Mouse (Mus musculus) intestine, postnatal 0 days (tissue): ENCODE measurements around the gene Trmt1. TPM values are rescaled to one million over a fixed set of nuclear protein-coding genes. Genes with fewer than 3 reads are reported as not detected.

Source experiments
- ATAC-seq: fragments of 200-750 bp; cut with Nextera tagmentation; 2 replicates; pipeline ENCODE4 v1.8.0; 2017; ENCODE audit warnings: mild to moderate bottlenecking, moderate TSS enrichment, moderate library complexity
- H3K27ac ChIP-seq: fragments of 300-500 bp; sonication (generic); 2 replicates; pipeline ENCODE4 v1.5.1; 2014; ENCODE audit warnings: mild to moderate bottlenecking, low read depth, low read length, moderate library complexity
- H3K27me3 ChIP-seq: fragments of 300-500 bp; sonication (generic); replicated peaks from 2 replicates; pipeline ENCODE4 v1.6.1; 2014; ENCODE audit warnings: low read length, mixed read lengths; ENCODE audit not compliant: control insufficient read depth, insufficient read depth
- H3K36me3 ChIP-seq: fragments of 300-500 bp; sonication (generic); 2 replicates; pipeline ENCODE4 v1.6.1; 2014; ENCODE audit warnings: mild to moderate bottlenecking, moderate library complexity; ENCODE audit not compliant: control insufficient read depth, insufficient read depth
- H3K4me1 ChIP-seq: fragments of 300-500 bp; sonication (generic); replicated peaks from 2 replicates; pipeline ENCODE4 v1.6.1; 2014; ENCODE audit warnings: antibody characterized with exemption, low read length, mixed read lengths; ENCODE audit not compliant: control insufficient read depth, insufficient read depth
- H3K4me2 ChIP-seq: fragments of 300-500 bp; sonication (generic); replicated peaks from 2 replicates; pipeline ENCODE4 v1.6.1; 2014; ENCODE audit warnings: low read depth, mild to moderate bottlenecking, moderate library complexity
- H3K4me3 ChIP-seq: fragments of 300-500 bp; sonication (generic); 2 replicates; pipeline ENCODE4 v1.5.1; 2014; ENCODE audit warnings: low read depth, low read length
- H3K9ac ChIP-seq: fragments of 300-500 bp; sonication (generic); 2 replicates; pipeline ENCODE4 v1.6.1; 2014; ENCODE audit warnings: mild to moderate bottlenecking, low read depth, low read length
- H3K9me3 ChIP-seq: fragments of 300-500 bp; sonication (generic); 2 replicates; pipeline ENCODE4 v1.6.1; 2016; ENCODE audit warnings: mixed run types; ENCODE audit not compliant: control insufficient read depth
- CTCF ChIP-seq: sonication (generic); IDR thresholded peaks from 2 replicates; pipeline ENCODE4 v1.5.1; 2016; ENCODE audit warnings: low read depth, mild to moderate bottlenecking, control low read depth, antibody characterized with exemption, moderate library complexity
- WGBS: fragments of 180-500 bp; shearing (Covaris S2); extraction: QIAGEN DNeasy Blood & Tissue Kit; methylation state at CpG from one replicate; pipeline ENCODE4 v1.1.7; 2014; 5-methylcytosine and 5-hydroxymethylcytosine counted together
- polyA plus RNA-seq: library from polyadenylated mRNA; unstranded; fragments of >200 nt; fragmentation: Nextera tagmentation; extraction: Ambion mirVana; gene quantifications from 2 replicates; pipeline ENCODE4 v1.2.1, GENCODE M21; 2015

Gene Trmt1
- polyA plus RNA-seq, 1 experiment from 2014 or later, result 22.3 TPM

DNA sequence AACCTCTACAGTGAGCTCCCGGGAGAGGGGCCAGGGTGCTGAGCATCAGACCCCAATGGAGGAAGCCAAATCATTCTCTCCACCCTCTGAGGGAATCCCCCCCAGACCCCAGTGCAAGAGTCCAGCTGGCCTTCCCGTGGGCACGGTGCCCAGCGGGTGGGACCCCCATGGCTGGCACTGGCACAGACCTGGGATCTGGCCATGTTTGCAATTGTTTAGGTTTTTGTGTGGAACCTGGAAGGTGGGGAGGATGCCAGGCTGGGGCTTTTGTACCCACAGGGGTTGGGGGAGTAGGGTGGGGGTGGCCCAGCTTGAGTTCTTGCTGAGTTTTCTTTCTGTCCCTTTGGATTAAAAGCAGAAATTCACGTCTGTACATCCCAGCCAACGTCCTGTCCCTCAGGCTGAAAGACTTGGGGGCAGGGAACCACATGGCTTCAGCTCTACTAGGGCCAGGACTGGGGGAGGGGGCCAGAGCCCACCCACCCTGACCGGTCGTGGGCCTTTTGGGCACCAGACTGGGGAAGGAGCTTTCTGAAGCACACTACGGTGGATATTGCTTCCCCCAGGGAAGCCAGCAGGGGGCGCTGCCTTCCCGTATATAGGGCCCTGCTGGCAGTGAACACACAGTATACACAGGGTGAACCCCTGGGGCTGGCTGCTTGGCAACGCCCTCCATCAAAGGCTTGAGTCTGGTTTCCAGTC, 22.8 kb downstream of the Trmt1 start:
- 0 out of 2 replicates have a peak, but pooled peaks cover 7% of the 10 kb centered on the region for H3K4me1 ChIP-seq
- WGBS, result 19% methylated on average over 12 of the region's 12 CpGs
- no peak overlapping the region for H3K4me3 ChIP-seq
- peak; percentile 98 for TF ChIP-seq CTCF
- peaks cover 52% of the 10 kb centered on the region for H3K27me3 ChIP-seq
- ATAC-seq, result peak; percentile 68
- no peaks in the 10 kb centered on the region for H3K9me3 ChIP-seq
- no peak overlapping the region for H3K9ac ChIP-seq
- H3K4me2 ChIP-seq, result no peak overlapping the region
- H3K36me3 ChIP-seq, result peaks cover 9% of the 10 kb centered on the region; the same call in 1 of the 2 replicates
- no peak overlapping the region for H3K27ac ChIP-seq

DNA sequence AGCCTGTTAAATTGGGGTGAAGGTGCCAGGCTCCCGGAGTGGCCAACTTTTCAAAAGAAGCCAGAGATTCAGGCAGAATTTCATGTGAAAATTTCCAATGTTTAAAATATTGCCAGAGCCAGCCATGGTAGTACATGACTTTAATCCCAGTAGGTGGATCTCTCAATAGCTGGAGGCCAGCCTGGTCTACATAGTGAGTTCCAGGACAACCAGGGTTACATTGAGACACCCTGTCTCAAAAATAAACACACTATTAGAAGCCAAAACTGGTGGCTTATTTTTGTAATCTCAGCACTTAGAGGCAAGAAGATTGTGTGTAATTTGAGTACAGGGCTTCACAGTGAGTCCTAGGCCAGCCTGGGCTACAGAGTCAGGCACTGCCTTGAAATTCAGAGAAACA, 23.8 kb downstream of the Trmt1 start:
- H3K4me3 ChIP-seq, result no peak overlapping the region
- H3K27me3 ChIP-seq, result peaks cover 47% of the 10 kb centered on the region
- H3K9ac ChIP-seq, result no peak overlapping the region
- H3K4me2 ChIP-seq, result no peak overlapping the region
- no peak for ATAC-seq
- 0 out of 2 replicates have a peak, but pooled peaks cover 3% of the 10 kb centered on the region for H3K4me1 ChIP-seq
- no peak overlapping the region for H3K27ac ChIP-seq
- H3K9me3 ChIP-seq, result no peaks in the 10 kb centered on the region
- peaks cover 9% of the 10 kb centered on the region; the same call in 1 of the 2 replicates for H3K36me3 ChIP-seq
- no peak for TF ChIP-seq CTCF
- WGBS, result 100% methylated on average over 1 of the region's 1 CpGs

DNA sequence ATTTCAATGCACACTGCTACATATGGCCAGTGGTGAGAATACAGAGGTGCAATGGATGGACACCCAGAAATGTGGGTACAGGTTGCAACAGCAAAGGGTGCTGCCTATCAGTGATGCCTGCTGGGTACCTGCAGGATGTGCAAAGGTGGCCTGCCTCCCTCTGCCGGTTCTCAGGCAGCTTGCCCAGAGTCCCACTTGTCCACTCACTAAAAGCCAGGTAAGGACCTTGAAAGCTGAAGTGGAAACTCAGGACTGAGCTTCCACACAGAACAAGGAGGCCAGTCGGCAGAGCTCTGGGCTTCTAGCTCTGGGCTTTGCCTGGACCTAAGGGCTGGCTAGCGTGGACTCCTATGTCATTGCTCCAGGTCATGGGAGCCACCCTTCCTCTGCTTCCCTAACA, 25.2 kb downstream of the Trmt1 start:
- Histone ChIP-seq H3K27ac (no peak overlapping the region), H3K4me2 (no peak overlapping the region), H3K27me3 (peaks cover 44% of the 10 kb centered on the region), H3K9me3 (no peaks in the 10 kb centered on the region), H3K9ac (no peak overlapping the region), H3K36me3 (peaks cover 9% of the 10 kb centered on the region; the same call in 1 of the 2 replicates), H3K4me1 (no peaks in the 10 kb centered on the region), H3K4me3 (no peak overlapping the region)
- ATAC-seq, result no peak
- WGBS, result 66% methylated on average over 3 of the region's 3 CpGs
- no peak for TF ChIP-seq CTCF

DNA sequence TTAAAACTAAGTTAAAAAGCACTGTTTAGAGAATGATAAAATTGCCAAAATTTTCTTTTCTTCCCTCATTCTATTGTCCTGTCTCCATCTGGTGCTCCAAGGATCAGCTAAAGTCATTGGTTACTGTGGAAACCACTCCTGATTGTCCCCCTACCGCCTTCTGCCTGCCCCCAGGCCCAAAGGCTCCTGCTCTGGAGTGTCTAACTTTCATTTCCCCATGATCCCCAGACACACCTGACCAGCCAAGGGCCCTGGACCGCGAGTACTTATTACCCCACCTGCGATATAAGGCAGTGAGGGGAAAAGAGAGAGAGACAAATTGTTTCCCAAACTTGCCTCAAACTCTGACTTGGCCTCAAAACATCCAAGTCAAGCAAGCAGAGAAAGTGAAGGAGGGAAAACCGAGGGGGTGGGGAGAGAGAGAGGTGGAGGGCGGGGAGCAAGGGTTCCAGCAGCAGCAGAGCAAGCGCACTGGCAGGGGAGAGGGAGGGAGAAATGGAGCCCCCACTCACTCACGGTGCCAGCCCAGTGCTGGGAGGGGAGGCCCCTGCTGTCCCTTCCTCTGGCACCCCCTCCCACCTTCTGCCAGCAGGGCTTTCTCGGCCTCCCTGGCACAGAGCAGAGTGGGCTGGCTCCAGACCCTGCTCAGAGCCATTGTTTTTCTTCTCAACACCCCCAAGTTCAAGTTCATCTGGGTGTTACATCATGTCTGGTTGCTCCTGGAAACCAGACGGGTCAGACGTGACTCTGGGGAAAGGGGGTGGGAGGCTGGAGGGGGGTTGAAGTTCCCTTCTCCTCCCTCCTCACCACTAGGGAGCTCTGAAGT, 26.0 kb downstream of the Trmt1 start:
- peak; percentile 33; the same call in 1 of the 2 replicates for TF ChIP-seq CTCF
- Histone ChIP-seq H3K4me3 (no peak overlapping the region), H3K27me3 (peaks cover 42% of the 10 kb centered on the region), H3K4me1 (no peaks in the 10 kb centered on the region), H3K4me2 (no peak overlapping the region), H3K36me3 (peaks cover 9% of the 10 kb centered on the region; the same call in 1 of the 2 replicates), H3K27ac (no peak overlapping the region), H3K9ac (no peak overlapping the region), H3K9me3 (no peaks in the 10 kb centered on the region)
- ATAC-seq, result 0 out of 2 replicates have a peak, but pooled peaks have one; percentile 14
- WGBS, result 33% methylated on average over 10 of the region's 11 CpGs

GRCm38 (mm10) chr8:84712759-84713120, 26.6 kb downstream of the Trmt1 start:
- H3K27ac ChIP-seq, result no peak overlapping the region; the same call in 1 of the 2 replicates

DNA sequence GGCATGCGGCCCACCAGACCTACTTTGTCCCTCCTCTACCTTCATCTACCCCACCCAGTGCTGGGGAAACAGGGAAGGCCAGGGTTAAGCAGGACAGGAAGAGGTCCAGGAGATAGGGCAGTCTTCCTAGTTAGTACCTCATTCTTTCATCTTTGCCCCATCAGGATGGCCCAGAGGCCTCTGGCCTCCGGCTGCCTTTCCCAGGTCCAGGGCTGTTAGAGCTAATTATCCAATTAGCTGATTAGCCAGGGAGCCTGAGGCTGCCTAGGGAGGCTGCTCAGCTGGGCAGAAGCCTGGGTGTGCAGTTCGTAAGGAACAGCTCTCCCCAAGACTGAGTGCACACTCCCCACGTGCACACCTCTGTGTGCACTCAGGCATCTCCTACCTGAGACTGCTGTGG, 27.3 kb downstream of the Trmt1 start:
- TF ChIP-seq CTCF, result no peak
- ATAC-seq, result no peak
- no peaks in the 10 kb centered on the region for H3K36me3 ChIP-seq
- H3K27ac ChIP-seq, result no peak overlapping the region
- H3K9ac ChIP-seq, result no peak overlapping the region
- 56% methylated on average over 4 of the region's 4 CpGs for WGBS
- H3K4me3 ChIP-seq, result no peak overlapping the region
- H3K4me2 ChIP-seq, result no peak overlapping the region
- H3K9me3 ChIP-seq, result no peaks in the 10 kb centered on the region
- H3K27me3 ChIP-seq, result peaks cover 31% of the 10 kb centered on the region
- no peaks in the 10 kb centered on the region for H3K4me1 ChIP-seq

More at GRCm38 (mm10) chr8:84712759-84713120, 26.6 kb downstream of the Trmt1 start:
- Histone ChIP-seq H3K36me3 (peaks cover 6% of the 10 kb centered on the region; the same call in 1 of the 2 replicates), H3K4me2 (no peak overlapping the region), H3K4me1 (no peaks in the 10 kb centered on the region), H3K9ac (no peak overlapping the region), H3K9me3 (no peaks in the 10 kb centered on the region), H3K4me3 (no peak overlapping the region), H3K27me3 (peaks cover 38% of the 10 kb centered on the region)
- no peak for TF ChIP-seq CTCF
- 33% methylated on average over 3 of the region's 3 CpGs for WGBS
- no peak for ATAC-seq
